Mouse (Mus musculus) thymus, postnatal 25 days (tissue): ENCODE measurements at regions not wholly inside any gene's neighbourhood (a gene's known extent, or its start where the extent isn't known, plus 50 kb on each side); places are given as distances from the start of the nearest gene placed in this dataset.
"Not testable (repeated sequence)": the region's sequence is repeated elsewhere in the genome, so short reads cannot be mapped to it uniquely, and the experiment has no call there.

Source experiments
- DNase-seq: peaks from one replicate; pipeline ENCODE4 v3.0.0; 2022

- DNase-seq: peak; percentile 35
Observed at GRCm38 (mm10) chr16:31508981-31509380, 86.9 kb downstream of the Bdh1 start.

DNA sequence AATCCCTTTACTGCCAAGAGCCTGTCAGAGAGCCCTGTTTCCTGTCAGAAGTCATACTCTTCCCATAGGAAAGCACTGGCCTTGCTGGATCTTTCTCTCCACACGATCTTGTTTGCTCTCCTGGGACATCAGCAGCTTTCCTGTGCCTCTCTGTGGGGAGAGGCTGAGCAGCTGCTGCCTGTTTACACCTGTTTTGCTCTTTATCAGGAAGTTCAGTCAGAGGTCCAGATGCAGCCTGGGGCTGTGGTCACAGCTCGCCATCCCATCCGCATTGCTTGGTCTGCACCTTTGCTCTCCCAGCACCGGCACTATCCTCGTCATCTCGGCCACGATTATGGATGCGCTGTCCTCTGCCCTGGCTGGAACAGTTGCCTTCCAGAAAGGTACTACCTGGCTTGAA, 88.0 kb downstream of the Bdh1 start:
- no peak for DNase-seq

DNA sequence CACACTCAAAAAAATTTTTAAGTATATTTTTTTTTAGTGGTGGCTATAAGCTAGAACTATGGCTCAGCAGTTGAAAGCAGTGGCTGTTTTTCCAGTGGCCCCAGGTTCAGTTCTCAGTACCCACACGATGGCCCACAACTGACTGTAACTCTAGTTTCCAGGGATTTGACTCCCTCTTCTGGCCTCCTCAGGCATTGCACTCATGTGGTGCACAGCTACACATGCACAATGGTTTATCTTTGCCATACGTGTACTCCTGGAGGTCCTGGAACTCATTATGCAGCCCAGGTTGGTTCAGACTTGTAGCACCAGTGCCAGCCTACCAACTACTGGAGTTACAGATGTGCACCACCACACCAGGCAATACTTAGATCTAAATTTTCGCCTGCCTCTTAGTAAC, 96.7 kb downstream of the Bdh1 start:
- no peak for DNase-seq

- DNase-seq: no peak
Observed at GRCm38 (mm10) chr16:31520081-31520480, 98.0 kb downstream of the Bdh1 start.

DNA sequence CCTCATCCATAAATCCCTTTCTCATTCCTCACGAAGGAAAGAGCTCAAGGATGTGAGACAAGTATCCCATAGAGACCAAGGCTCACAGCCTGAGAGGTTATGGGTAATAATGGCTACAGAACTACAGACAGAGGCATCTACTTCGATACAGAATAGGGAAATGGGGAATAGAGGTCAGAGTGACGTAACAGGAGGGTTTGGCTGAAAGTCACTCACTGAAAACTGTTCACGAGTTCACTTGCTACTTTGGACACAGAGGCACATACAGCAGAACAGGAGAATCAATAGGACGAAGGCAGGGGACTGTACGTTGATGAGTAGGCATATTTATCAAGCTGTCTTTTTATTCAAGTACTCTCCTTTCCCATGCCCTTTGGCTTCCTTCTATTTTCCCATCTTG, 99.7 kb downstream of the Bdh1 start:
- no peak for DNase-seq

DNA sequence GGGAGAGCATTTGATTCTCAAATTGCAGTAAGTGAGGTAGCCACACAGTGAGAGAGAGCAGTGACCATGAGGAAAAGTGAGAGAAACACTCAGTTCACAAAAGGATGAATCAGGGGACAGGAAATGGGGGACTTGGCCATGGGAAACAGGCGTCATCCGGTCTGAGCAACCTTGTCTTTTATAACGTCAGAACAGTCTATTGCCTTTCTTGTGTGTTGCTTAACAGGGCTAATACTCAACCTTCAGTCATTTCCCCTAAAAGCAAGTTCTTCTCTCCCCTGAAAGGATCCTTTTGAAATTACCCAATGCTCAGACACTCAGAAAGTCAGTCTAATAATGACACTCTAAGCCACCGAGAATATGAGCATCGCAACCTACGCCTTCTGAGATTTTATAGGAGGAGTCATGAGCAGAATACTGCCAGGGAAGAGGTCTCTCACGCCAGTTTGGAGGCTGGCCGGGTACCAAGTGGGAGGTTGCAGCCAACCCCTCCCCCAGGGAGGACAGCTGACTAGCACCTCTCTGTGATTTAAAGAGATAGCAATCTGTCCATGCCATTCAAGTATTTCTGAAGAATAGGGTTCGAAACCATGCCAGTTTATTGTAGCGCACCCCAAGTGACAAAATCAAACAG, 104.7 kb downstream of the Bdh1 start:
- no peak for DNase-seq

DNA sequence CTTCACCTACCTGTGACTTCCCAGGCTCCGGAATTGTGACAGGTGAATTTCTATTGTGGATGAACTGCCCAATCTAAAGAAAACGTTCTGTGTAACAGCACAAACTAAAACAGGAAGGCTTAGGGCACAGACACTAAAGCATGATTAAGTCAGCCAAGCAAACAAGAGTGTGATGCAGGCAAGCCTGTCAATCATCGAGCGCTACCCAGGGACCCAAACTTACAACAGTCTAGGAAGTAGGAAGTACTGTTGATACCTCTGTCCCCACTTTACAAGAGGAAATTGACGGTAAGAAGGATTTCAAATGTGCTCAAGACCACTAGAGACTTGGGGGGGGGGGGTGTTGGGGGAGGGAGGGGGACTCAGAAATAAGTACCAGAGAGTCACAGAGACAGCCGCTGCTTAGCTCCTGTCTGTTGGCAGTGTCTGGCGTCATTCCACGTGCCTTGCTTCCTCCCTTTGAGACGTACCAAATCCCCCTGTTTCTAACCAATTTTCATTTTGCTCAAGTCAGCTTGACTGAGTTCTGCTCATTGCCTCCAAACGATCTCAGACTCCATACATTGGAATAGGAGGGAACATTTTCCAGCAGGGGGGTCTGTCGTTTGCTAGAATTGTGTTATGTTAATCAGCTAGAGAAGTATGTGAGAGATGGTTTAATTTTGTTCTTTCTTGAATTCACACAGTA, 106.7 kb downstream of the Bdh1 start:
- DNase-seq: no peak

- no peak for DNase-seq
Observed at GRCm38 (mm10) chr16:31529284-31529958, 107.3 kb downstream of the Bdh1 start.

- no peak for DNase-seq
Observed at GRCm38 (mm10) chr16:31530090-31530489, 108.0 kb downstream of the Bdh1 start.

DNA sequence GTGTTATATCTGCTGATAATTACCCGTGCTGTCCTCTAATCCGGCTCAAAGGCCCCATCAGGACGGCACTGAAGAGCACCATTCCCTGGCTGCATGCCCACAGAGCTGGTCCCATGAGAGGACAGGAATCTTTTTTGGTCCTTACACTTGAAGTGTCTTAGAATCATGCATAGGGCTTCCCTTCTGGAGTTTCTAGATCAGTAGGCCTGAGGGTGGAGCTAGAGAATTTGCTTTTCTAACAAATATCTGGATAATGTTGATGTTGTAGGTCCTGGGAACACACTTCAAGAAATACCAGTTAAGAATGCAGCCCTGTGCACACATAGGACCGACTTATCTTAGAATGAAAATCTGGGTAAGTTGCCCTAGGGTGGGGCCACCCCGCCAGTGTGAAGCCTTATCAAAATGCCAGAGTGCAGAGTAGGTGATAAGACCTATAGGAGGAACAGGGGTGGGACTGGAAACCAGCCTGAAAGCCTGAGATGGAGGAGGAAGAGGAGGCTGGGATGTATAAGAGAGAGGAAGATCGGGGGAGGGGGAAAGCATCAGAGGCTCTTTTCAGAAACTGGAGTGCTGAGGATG, 111.2 kb downstream of the Bdh1 start:
- DNase-seq: no peak

GRCm38 (mm10) chr16:31534923-31535523, 112.9 kb downstream of the Bdh1 start:
- no peak for DNase-seq

DNA sequence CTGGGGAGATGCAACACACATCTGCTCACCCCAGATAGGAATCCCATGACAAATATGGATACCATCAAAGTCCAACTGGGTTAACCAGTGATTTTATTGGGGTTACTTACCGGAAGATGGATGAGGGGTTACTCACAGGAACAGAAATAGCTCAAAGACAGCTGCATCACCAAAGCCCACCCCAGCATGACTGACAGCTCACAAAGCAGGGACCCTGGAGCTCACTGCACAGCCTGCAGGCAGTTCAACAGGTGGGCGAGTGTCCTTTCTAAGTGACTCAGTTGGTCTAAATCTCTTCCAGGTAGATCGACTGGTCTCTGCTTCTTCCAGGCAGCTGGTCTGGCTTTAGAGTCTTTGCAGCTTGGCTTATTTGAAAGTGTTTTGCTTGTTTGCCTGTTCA, 114.2 kb downstream of the Bdh1 start:
- DNase-seq: no peak

DNA sequence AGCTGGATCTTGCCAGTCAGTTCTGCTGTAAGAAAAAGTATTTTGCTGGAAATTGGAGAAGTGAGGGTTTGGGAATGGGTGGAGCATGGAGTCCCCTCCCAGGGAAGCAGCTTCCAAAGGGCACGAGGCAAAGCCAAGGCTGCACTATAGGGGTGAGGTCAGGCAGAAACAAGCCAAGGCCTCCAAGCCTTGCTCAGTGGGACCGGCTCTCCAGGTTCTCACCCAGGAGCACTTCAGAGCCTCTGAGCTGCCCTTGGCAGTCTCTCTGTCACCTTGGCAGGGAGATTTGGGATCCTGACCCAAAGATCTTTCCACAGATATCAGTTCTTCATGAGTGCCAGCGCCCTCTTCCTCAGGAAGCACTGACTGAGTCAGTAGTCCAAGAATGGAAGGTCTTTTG, 116.5 kb downstream of the Bdh1 start:
- no peak for DNase-seq

DNA sequence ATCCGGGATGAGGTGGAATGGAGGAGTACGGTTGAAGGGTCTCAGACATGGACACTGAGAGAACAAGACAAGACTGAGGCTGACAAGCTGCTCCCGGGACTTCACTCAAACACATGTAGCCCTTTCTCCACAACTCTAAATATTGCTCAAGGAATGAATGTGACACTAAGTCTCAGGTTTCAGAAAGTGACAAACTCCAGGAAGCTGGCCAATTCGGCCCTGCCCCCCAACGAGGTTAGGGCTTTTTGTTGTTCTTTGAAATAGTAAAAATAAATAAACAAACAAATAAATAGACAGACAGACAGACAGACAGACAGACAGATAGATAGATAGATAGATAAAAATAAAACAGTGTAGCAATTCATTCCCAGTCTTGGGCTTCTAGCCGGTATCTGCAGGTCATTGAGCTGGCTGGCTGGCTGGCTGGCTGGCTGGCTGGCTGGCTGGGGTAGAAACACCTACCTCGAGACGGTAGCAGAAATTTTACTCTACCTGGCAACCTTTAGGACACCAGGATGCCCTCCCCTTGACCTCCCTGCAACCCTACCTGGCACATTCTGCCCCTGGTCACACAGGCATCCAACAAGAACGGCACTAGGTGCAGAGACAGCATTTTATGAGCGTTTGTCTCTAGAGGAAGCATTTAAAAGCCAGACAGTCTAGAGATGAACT, 119.6 kb upstream of the Dlg1 start:
- DNase-seq: no peak

GRCm38 (mm10) chr16:31546062-31546827, 117.0 kb upstream of the Dlg1 start:
- no peak for DNase-seq

DNA sequence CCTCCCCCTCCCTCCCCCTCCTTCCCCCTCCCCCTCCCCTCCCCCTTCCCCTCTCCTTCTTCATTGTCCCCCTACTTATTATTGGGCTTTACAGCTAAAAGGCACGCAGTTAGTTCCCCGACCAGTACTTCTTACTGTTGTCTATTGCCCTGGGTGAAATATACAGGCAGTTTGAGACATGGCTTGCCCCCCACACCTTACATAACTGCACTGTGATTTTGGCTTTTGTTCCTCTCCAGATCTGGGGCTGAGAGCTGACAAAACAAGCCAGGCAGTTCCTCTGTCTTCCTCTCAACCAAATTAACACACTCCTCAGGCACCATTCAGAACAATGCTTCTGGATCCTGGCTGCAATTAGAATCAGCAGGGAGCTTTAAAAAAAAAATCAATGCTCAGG, 116.4 kb upstream of the Dlg1 start:
- DNase-seq: no peak

- no peak for DNase-seq
Observed at GRCm38 (mm10) chr16:31547391-31547790, 115.9 kb upstream of the Dlg1 start.

- DNase-seq: no peak
Observed at GRCm38 (mm10) chr16:31549975-31550374, 113.3 kb upstream of the Dlg1 start.

DNA sequence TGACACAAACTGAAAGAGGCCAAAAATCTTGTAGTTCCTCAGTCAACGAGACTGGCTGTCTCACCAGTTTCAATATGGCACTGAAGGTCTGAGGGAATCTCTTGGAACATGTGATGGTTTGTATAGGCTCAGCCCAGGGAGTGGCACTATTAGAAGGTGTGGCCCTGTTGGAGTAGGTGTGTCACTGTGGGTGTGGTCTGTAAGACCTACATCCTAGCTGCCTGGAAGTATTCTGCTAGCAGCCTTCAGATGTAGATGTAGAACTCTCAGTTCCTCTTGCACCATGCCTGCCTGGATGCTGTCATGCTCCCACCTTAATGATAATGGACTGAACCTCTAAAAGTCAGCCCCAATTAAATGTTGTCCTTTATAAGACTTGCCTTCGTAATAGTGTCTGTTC, 112.7 kb upstream of the Dlg1 start:
- DNase-seq: not testable (repeated sequence)

DNA sequence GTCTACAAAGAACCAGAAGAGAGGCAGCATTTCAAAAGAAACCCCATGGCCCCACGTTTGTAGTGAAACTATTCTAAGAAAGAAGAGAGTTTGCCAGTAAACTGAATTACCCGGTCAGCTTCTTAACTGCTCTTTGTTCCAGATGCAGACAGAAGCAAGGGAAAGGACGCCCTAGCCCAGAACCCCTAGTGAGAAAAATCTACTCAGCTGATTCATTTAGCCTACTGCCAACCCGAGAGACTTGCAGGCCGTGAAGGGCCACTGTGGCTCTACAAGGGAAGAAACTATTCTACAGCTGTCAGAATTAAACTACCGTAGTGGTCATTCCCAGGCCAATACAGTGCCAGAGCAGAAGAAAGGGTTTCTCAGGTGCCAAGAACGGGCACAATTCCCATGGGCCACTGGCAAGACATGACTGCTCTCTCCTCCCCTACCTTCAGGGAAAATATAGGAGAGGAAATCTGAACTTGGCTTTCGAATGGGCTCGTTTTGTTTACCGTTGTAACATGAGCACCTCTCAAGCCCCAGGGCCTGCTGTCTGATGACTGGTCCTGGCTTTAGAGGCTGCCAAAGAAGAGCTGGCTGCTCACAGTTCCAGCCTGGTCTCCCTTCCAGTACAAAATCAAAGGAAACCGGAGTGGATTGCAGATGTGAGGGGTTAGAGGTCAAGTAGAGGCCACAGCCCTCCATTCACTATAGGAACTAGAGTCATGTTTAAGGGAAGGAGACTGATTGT, 111.7 kb upstream of the Dlg1 start:
- no peak for DNase-seq

DNA sequence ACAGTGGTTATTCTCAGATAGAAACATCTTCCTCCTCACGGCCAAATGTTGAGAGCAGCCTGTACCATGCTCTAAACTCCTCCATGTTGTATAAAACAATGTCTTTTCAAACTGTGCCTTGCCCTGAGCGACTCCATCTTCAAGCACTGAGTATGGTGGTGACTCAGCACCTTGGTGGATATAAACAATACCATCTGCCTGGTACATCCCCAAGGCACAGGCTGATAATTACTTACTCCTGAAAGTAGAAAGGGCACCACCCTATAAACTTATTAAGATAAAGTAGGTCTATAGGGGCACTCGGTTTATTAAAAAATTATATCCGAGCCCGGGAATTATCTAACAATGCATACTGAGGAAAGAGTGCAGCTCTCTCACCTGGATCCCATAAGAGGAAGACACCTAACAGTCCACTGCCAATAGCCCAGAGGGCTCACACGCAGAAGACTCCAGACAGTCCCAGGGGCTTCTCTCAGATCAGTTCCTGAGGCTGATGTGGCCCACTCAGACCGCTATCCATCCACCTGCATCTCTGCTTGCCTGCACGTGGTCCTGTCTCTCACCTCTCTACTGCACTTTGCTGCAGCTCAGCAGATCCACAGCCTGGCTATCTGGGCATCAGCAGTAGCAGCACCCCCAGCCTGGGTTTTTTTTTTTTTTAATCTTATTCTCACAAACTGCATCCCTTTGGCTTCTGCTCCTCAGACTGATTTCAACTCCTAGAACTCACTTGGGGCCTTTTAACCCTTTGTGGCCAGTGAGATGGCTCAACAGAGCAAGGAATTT, 109.7 kb upstream of the Dlg1 start:
- DNase-seq: no peak
